Mouse (Mus musculus): ENCODE measurements around the gene Zcchc24.

- no peak for TF ChIP-seq CTCF (conservative IDR thresholded peaks at IDR 0.05; ENCODE audit: low read length)
- TF ChIP-seq NANOG (IDR thresholded peaks at IDR 0.05; ENCODE audit: borderline replicate concordance, low read length): no peak
Observed at GRCm38 (mm10) chr14:25746371-25746770, 22.5 kb downstream of the Zcchc24 start.

All from E14TG2a.4 (cell line).